Comparison of ENCODE assay signal across 8 mouse cellular contexts in genomic region chr7:120124844-120125243, GRCm38 (mm10). TPM values are rescaled to one million over a fixed set of nuclear protein-coding genes. Genes with fewer than 3 reads are reported as not detected.
A peak's percentile ranks its signal among the peaks of the same experiment; 100 is the strongest.
DNase-seq lines count a peak whose midpoint lies in the region; ATAC-seq lines count a peak whose summit lies in the region.

No protein-coding gene starts in this region.

- peak; percentile 51 to 66 for DNase-seq in adrenal gland, adult 18-20 months (ENCODE audit: low spot score in 2 of 2)
- DNase-seq in gastrocnemius, postnatal 10 days, result peak; percentile 54
- DNase-seq in intestine, embryonic 14.5 days (ENCODE audit: low spot score), result peak; percentile 81
- peak; percentile 51 to 59 for DNase-seq in left cerebral cortex, adult 8-10 months (ENCODE audit: low spot score in 2 of 2)
- DNase-seq in right cerebral cortex, postnatal 14 days, result peak; percentile 67

- 1% methylated on average over 3 of the region's 3 CpGs for WGBS in intestine, embryonic 14.5 days

- H3K4me1 ChIP-seq in intestine, embryonic 14.5 days (replicated peaks; ENCODE audit: control insufficient read depth, insufficient read depth, low read length), result peaks cover 6% of the 10 kb centered on the region; the same call in 1 of the 2 replicates

- no peaks in the 10 kb centered on the region for H3K9me3 ChIP-seq in intestine, embryonic 14.5 days (ENCODE audit: control insufficient read depth, low read length)

- H3K4me2 ChIP-seq in intestine, embryonic 14.5 days (ENCODE audit: low read length), result no peak overlapping the region

- H3K27ac ChIP-seq in intestine, embryonic 14.5 days (ENCODE audit: low read depth), result no peak overlapping the region

- ATAC-seq in common myeloid progenitor, adult 5-6 weeks (replicated peaks; ENCODE audit: low read depth, poor library complexity, severe bottlenecking), result peak; percentile 82
- ATAC-seq in intestine, embryonic 14.5 days (replicated peaks; ENCODE audit: low FRiP score, low TSS enrichment, low read depth), result peak; percentile 83
- ATAC-seq in megakaryocyte, adult 5-6 weeks (ENCODE audit: poor library complexity, severe bottlenecking), result peak; percentile 73
- no peak for ATAC-seq in monocyte, adult 5-6 weeks (replicated peaks; ENCODE audit: insufficient number of reproducible peaks, low FRiP score, low TSS enrichment, poor library complexity, severe bottlenecking)

- H3K36me3 ChIP-seq in intestine, embryonic 14.5 days (ENCODE audit: control insufficient read depth, insufficient read depth, low read length), result peaks cover 16% of the 10 kb centered on the region

- H3K9ac ChIP-seq in intestine, embryonic 14.5 days (ENCODE audit: low read length), result no peak overlapping the region

- no peaks in the 10 kb centered on the region for H3K27me3 ChIP-seq in intestine, embryonic 14.5 days (replicated peaks; ENCODE audit: control insufficient read depth, insufficient read depth, low read length)

- H3K4me3 ChIP-seq in intestine, embryonic 14.5 days (ENCODE audit: low read depth, low read length), result no peak overlapping the region

RNA-seq across cellular contexts. Expression of gene Zp2, which starts 20.2 kb away (rescaled TPM):
- total RNA-seq in adrenal gland, adult 18-20 months (2021), result not detected
- not detected in 2 replicates for total RNA-seq in common myeloid progenitor, adult 5-6 weeks (2017)
- total RNA-seq in gastrocnemius, postnatal 10 days (2021), result under 1 TPM; 0.35 to 0.59 TPM
- polyA plus RNA-seq in intestine, embryonic 14.5 days (2014; fragmentation: Nextera tagmentation; extraction: Ambion mirVana), result not detected in 2 replicates
- total RNA-seq in left cerebral cortex, adult 8-10 months (2022), result 1 to 10 TPM in 1 of 4 experiments, under 1 TPM in 1, not detected in 2; 0.41 to 1.4 TPM
- total RNA-seq in megakaryocyte, adult 5-6 weeks (2015), result not detected in 2 replicates
- not detected in 2 replicates for total RNA-seq in megakaryocyte, adult 5-6 weeks (2017)
- total RNA-seq in monocyte, adult 5-6 weeks (2017), result not detected in 3 replicates

RNA-seq across cellular contexts. Expression of gene Tmem159, which starts 22.7 kb away (rescaled TPM):
- 100 to 1,000 TPM in 1 of 2 experiments, 10 to 100 TPM in 1; 74.7 to 102 TPM for total RNA-seq in adrenal gland, adult 18-20 months (2021)
- total RNA-seq in common myeloid progenitor, adult 5-6 weeks (2017), result 3.6 and 5.9 TPM in 2 replicates
- 1 to 10 TPM; 8.0 to 8.4 TPM for total RNA-seq in gastrocnemius, postnatal 10 days (2021)
- polyA plus RNA-seq in intestine, embryonic 14.5 days (2014; fragmentation: Nextera tagmentation; extraction: Ambion mirVana), result 24.8 and 26.9 TPM in 2 replicates
- 10 to 100 TPM; 13.6 to 15.5 (median 15.2) TPM for total RNA-seq in left cerebral cortex, adult 8-10 months (2022)
- 10.4 and 12.8 TPM in 2 replicates for total RNA-seq in megakaryocyte, adult 5-6 weeks (2015)
- 7.9 and 11.1 TPM in 2 replicates for total RNA-seq in megakaryocyte, adult 5-6 weeks (2017)
- total RNA-seq in monocyte, adult 5-6 weeks (2017), result 5.2 to 20.5 TPM (median 11.3 TPM) in 3 replicates

RNA-seq across cellular contexts. Expression of gene Dnah3, which starts 29.8 kb away (rescaled TPM):
- under 1 TPM; 0.03 to 0.26 TPM for total RNA-seq in adrenal gland, adult 18-20 months (2021)
- not detected in 2 replicates for total RNA-seq in common myeloid progenitor, adult 5-6 weeks (2017)
- total RNA-seq in gastrocnemius, postnatal 10 days (2021), result not detected
- not detected in 2 replicates for polyA plus RNA-seq in intestine, embryonic 14.5 days (2014; fragmentation: Nextera tagmentation; extraction: Ambion mirVana)
- under 1 TPM; 0.33 to 0.85 (median 0.51) TPM for total RNA-seq in left cerebral cortex, adult 8-10 months (2022)
- not detected in 2 replicates for total RNA-seq in megakaryocyte, adult 5-6 weeks (2015)
- not detected in 2 replicates for total RNA-seq in megakaryocyte, adult 5-6 weeks (2017)
- total RNA-seq in monocyte, adult 5-6 weeks (2017), result not detected in 3 replicates

RNA-seq across cellular contexts. Expression of gene Anks4b, which starts 48.8 kb away (rescaled TPM):
- total RNA-seq in adrenal gland, adult 18-20 months (2021), result under 1 TPM; 0.22 to 0.33 TPM
- total RNA-seq in common myeloid progenitor, adult 5-6 weeks (2017), result not detected in 2 replicates
- under 1 TPM in 1 of 2 experiments, not detected in 1; 0.07 TPM for total RNA-seq in gastrocnemius, postnatal 10 days (2021)
- 4.5 and 5.2 TPM in 2 replicates for polyA plus RNA-seq in intestine, embryonic 14.5 days (2014; fragmentation: Nextera tagmentation; extraction: Ambion mirVana)
- total RNA-seq in left cerebral cortex, adult 8-10 months (2022), result under 1 TPM; 0.17 to 0.46 (median 0.28) TPM
- not detected in 2 replicates for total RNA-seq in megakaryocyte, adult 5-6 weeks (2015)
- not detected in 2 replicates for total RNA-seq in megakaryocyte, adult 5-6 weeks (2017)
- not detected in 3 replicates for total RNA-seq in monocyte, adult 5-6 weeks (2017)
